Mouse (Mus musculus): ENCODE measurements around the gene Ttll3.

The Ttll3 gene

GRCm38 (mm10) chr6:113388960-113389359 lies at the start of gene Ttll3:
TSS of gene Ttll3 (plus strand) at chr6:113389260.
- DNase-seq (ENCODE audit: low spot score) = no peak

DNA sequence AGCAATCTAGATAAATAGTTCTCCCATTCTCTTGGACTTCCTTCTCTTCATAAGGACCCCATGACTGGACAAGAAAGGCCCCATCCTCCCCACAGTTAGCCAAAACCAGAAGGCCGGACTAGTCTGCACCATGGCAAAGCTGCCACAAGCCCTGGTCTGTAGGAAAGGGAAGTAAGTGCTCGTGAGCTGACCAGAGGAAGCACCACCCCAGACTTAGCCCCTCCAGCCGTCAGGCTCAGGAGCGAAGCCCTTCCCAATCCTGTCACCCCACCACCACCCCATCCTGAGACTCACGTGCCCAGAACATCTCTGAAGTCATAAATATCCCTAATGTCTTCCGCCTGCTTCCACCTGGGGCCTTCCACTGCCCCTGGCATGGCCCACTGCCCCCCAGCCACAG lies 47.5 kb upstream of the Ttll3 start:
- DNase-seq (ENCODE audit: low spot score) = no peak

GRCm38 (mm10) chr6:113342297-113342696 lies 46.8 kb upstream of the Ttll3 start:
- no peak for DNase-seq (ENCODE audit: low spot score)

- peak; percentile 8 for DNase-seq (ENCODE audit: low spot score)
Measured at GRCm38 (mm10) chr6:113343177-113344092, 45.6 kb upstream of the Ttll3 start, which contains the start of gene Camk1. TSS of gene Camk1 (minus strand) at chr6:113343984.

DNA sequence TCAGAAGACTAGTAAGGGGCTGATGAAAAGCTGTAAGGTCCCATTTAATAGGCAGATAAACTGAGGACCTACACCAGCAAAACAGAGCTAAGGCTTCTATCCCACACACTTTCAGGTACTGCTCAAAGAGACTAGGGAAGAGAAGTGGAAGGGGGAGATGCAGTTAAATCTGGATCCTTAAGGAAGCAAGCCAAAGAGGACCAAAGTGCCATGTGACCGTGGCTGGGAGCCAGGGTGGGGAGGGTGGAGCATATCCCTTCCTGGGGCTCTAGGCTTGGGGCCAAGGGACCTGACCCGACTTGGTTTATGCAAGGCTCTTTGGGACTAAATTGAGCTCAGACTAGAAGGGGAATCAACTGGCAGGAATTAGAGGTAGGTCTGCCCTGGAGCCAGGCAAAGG lies 44.7 kb upstream of the Ttll3 start:
- DNase-seq (ENCODE audit: low spot score) = no peak

DNA sequence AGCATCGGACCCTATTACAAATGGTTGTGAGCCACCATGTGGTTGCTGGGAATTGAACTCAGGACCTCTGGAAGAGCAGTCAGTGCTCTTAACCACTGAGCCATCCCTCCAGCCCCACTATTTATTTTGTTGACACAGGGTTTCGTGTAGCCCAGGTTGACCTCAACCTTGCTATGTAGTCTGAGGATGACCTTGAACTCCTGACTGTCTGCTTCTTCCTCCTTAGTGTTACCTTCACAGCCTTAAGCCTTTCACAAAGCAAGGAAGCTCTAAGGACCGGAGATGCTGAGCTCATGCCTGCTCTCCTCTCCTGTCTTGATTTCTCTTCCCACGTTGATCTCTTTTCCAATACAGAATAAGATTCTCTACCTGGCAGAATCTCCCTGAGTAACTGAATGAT lies 42.2 kb upstream of the Ttll3 start:
- DNase-seq (ENCODE audit: low spot score) = no peak

GRCm38 (mm10) chr6:113350538-113350937 lies 38.5 kb upstream of the Ttll3 start:
- no peak for DNase-seq (ENCODE audit: low spot score)

DNA sequence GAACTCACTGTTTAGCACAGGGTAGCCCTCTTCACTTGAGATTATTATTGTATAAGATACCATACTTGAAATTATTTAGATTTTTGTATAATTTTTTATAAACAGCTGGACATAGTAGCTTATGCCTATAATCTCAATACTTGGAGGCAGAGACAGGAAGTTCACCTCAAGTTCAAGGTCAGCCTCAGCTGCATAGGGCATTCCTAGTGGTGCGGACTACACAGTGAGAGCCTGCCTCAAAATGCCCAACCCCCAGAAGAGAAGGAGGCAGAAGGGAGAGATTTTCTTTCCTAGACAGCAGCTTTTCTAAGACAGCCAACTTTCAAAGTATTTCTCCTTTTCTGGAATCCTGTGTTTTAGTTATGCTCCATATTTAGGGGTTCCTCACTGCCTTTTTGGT lies 37.9 kb upstream of the Ttll3 start:
- DNase-seq (ENCODE audit: low spot score) = no peak

DNA sequence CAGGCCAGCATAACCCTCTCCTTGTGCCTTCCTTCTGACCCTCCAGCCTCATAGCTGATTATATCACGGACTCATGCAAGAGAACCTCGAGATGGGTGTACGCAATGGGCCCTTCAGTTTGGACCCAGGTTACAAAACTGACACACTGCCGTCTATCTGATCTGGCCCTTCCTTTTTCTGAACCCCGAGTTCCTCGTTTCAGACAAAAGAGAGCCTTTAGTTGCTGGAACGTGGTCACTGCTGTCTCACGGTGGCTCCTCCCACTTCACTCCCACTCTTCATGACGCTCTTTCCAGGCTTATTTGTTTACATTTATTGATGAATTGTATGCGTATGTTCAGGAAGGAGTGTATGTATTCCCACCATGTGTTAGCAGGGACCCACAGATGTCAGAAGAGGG lies 37.4 kb upstream of the Ttll3 start:
- no peak for DNase-seq (ENCODE audit: low spot score)

DNA sequence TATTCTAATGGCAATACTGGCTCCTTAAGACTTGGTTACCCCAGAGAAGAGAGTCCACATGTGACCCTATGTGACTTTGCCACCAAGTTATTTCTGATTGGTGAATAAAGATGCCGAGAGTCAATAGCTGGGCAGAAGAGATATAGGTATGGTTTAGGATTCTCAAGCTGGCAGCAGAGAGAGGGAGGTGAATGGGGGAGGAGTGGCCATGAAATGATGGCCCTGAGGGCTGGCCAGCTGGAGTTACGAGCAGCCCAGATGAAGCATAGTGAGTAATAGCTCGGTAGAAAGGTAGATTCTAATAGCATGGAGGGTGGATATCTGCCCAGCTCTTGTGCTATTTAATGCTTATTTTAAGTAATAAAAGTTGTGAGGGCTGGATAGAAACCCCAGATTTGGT lies 36.2 kb upstream of the Ttll3 start:
- DNase-seq (ENCODE audit: low spot score) = no peak

- no peak for DNase-seq (ENCODE audit: low spot score)
Measured at GRCm38 (mm10) chr6:113353696-113354095, 35.4 kb upstream of the Ttll3 start.

DNA sequence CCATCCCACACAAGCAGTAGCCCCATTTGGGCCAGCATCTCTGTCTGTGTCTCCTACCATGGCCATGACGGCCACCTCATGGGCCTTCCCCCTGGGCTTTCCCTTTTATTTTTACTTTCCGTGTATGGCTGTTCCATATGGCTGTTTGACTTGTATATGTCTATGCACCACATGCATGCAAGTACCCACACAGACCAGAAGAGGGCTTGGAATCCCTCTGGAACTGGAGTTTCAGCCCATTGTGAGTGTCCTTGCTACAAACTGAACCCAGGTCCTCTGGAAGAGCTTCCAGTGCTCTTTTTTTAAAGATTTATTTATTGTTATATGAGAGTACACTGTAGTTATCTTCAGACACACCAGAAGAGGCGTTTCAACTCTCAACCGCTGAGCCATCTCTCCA lies 27.6 kb upstream of the Ttll3 start:
- no peak for DNase-seq (ENCODE audit: low spot score)

GRCm38 (mm10) chr6:113362241-113362640 lies 26.8 kb upstream of the Ttll3 start:
- no peak for DNase-seq (ENCODE audit: low spot score)

- no peak for DNase-seq (ENCODE audit: low spot score)
Measured at GRCm38 (mm10) chr6:113364518-113365135, 24.4 kb upstream of the Ttll3 start.

- DNase-seq (ENCODE audit: low spot score) = no peak
Measured at GRCm38 (mm10) chr6:113366639-113367038, 22.4 kb upstream of the Ttll3 start.

DNA sequence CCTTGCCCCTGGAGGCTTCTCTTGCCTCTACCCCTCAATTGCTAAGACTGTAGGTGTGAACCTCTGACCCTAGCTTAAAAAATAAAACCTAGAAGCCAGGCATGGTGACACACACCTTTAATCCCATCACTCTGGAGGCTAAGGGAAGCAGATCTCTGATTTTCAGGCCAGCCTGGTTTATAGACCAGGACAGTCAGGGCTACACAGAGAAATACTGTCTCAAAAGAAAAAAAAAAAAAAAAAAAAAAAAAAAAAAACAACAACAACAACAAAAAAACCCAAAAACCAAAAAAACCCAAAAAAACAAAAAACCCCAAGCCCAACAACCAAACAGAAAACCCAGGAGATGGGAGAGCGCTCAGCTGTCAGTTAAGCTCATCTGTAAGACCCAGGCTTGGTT lies 21.5 kb upstream of the Ttll3 start:
- no peak for DNase-seq (ENCODE audit: low spot score)

DNA sequence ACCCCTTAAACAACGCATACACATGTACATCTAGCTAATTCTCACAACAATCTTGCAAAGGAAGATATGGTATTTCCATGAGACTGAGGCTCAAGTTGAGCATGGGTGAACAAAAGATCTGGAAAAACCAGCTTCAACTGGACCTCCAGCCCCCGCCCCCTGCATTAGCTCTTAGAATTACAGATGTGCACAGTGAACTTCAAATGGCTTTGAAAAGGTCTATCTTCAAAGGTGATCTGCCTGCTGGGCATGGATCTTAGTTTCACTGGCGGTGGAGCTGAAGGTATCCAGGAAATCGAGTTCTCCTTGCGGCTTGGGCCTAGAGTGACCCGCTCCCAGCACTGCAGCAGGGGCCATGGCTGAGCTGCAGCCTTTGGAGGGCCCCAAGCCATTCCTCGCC lies 20.9 kb upstream of the Ttll3 start:
- no peak for DNase-seq (ENCODE audit: low spot score)

DNA sequence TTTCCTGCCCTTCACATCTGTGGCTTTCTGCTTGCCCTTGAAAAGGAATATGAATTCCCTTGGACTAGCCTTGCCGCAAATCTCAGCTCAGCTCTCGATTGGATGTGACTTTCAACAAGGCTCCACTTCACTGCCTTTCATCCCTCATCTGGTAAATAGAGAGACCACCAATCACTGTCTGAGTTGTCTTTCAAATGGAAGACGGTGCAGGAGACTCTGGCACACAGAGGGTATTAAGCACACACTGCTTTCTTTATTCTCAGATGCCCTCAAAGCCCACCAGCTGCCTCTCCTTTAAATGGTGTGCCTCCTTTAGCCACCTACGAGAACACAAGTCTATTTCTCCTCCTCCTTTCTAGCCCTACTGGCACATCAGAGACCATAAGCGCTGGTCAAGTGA lies 20.5 kb upstream of the Ttll3 start:
- no peak for DNase-seq (ENCODE audit: low spot score)

DNA sequence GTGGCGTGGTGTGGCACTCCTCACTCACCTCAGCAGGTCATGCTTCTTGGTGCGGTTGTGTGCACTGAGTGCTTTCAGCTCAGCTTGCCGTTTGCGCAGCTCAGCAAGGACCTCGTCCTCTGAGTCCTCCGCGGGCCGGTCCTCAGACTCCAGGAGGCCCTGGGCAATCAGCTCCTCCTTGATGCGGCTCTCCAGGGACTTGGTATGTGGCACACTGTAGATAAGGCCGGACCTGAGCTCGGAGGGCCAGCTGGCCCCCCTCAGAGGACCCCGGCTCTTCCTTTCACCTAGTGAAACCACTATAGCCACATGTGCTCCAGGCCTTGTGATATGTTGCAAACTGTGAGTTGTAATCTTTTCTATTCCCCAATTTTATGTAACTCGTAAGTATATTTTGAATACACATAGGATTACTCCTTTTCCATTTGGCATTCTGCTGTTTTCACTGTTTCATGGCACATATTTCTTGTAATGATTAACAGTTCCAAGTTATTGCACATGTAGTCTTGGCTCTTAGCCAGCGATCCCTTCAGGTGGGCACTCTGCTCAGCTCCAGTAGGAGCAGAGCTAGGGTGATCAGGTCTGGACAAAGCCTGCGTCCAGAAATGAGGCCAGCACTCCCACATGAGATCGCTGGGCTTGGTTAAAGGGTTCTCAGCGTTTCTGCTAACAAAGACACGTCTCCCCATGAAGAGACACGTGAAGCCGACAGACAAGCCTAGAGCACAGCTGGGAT lies 18.7 kb upstream of the Ttll3 start:
- DNase-seq (ENCODE audit: low spot score) = no peak

DNA sequence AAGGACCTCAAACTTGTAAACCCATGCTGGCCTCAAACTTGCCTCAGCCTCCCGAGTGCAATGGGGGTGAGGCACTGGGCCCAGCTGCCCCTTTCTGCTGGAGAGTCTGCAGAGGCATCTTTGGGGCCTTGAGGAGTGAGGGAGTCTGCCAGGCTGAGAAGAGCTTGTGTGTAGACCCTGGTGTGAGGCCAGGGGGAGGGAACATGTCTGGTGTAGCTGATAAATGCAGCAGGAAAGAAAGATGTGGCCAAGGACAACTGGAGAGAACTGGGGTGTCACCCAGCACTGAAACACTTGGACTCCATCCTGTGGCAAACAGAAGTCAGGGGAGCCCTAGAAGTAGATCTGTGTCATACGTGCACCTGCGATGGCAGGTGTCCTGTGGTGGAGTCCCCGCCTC lies 15.6 kb upstream of the Ttll3 start:
- no peak for DNase-seq (ENCODE audit: low spot score)

DNA sequence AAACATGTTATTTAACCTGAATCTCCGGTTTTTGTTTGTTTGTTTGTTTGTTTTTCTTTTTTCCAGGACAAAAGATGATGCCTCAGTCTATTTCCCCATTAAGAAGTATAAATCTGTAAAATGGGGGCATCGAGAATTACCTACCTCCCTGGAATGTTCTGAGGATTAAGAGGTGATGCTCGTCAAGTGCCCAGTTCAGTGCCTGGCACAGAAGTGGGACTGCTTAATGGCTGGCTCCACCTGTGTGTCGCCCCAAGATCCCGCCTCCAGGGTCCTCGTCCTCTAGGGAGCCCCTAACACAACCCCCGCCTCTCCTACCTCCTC lies 11.9 kb upstream of the Ttll3 start:
- DNase-seq (ENCODE audit: low spot score) = no peak

GRCm38 (mm10) chr6:113377496-113378385 lies 11.3 kb upstream of the Ttll3 start, which contains the start of the genes Tada3 and Arpc4:
TSS of gene Tada3 (minus strand) at chr6:113377883.
TSS of gene Arpc4 (plus strand) at chr6:113378115.
- DNase-seq (ENCODE audit: low spot score) = peak; percentile 90

Measured in T-cell, adult 2 months (primary cell).